Mouse (Mus musculus) bone marrow macrophage, adult 2 months (primary cell): ENCODE results near the gene Cenps.

Experiments used
- CTCF ChIP-seq: IDR thresholded peaks from 2 replicates; pipeline ENCODE4 v1.5.1; 2012; ENCODE audit warnings: low read depth, mild to moderate bottlenecking, low read length, moderate library complexity
- POLR2A ChIP-seq: IDR thresholded peaks from 2 replicates; pipeline ENCODE4 v1.6.1; 2012; ENCODE audit warnings: mild to moderate bottlenecking, low read depth, low read length, borderline replicate concordance

DNA sequence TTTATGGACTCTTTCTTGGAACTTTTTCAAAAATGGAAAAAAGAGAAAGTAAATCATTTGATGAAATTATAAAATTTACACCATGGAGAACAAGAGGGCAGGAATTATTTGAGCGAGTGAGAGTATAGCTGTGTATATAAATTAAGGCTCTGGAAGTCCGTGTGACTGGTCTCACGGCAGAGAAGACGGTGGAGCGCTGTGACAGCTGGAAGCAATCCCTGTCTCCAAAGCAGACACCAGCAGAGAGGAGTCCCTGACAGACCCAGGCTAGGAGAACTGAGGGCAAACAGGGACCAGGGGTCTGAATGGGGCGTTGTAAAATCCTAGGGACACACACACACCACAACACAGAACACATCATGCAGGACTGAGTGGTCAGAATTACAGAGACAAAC, 11.3 kb downstream of the Cenps start:
- TF ChIP-seq POLR2A (no peak), CTCF (no peak)
